Mouse (Mus musculus): ENCODE measurements around the gene Cfap97.
"Not testable (repeated sequence)": the region's sequence is repeated elsewhere in the genome, so short reads cannot be mapped to it uniquely, and the experiment has no call there.

Cfap97 gene

GRCm38 (mm10) chr8:46162953-46163869 lies 11.6 kb downstream of the Cfap97 start:
- DNase-seq: peak; percentile 97

DNA sequence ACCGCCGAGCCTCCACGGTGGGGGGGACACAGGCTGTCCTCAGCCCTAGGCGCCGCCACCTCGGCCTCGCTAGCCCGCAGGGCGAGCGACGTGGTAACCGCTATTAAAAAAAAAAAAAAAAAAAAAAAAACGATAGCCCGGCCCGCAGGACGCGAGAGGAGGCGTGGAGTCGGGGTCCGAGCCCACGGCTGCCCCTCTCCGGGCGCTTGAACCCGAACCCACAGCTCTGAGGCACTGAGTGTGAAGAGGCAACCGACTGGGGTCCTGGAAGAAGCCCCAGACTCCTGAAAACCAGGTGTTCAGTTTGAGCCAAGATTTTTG lies 12.3 kb downstream of the Cfap97 start:
- DNase-seq: no peak

GRCm38 (mm10) chr8:46173651-46174050 lies 22.1 kb downstream of the Cfap97 start:
- no peak for DNase-seq

GRCm38 (mm10) chr8:46180136-46180535 lies 28.6 kb downstream of the Cfap97 start:
- DNase-seq: no peak

DNA sequence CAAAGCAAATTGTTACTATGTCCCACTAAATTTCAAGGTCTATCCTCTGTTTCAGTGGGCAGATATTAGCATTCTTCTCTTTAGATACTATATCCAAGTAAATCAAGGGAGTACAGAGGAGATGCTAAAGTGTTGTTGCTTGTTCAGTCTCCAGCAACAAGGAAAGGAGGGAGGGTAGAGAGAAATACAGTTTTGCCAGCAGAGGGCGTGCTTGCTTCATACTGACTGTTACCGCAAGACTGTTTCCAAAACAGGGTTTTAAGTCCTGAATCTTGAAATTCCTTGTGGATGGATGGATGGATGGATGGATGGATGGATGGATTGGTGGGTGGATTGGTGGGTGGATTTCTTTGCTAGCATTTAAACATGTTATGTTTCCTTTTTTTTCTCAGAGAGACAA lies 33.8 kb downstream of the Cfap97 start:
- DNase-seq: peak; percentile 57

GRCm38 (mm10) chr8:46193100-46193499 lies 41.5 kb downstream of the Cfap97 start:
- DNase-seq: no peak

DNA sequence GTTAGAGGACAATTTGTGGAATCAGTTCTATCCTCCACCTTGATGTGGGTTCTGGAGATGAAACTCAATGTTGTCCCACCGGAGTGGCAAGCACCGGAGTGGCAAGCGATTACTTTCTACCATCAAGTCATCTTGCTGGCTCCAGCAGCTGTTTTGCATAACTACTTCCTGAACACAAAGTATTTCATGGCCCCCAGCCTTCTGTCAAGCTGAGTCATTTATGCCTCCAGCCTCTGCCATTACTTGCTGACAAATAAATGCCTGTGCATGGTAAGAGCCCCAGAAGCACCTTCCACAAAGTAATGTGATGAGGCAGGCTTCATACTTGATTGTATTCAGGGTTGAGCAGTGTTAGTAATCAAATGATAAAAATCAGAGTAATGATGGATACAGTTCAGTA lies 45.3 kb downstream of the Cfap97 start:
- DNase-seq: no peak

DNA sequence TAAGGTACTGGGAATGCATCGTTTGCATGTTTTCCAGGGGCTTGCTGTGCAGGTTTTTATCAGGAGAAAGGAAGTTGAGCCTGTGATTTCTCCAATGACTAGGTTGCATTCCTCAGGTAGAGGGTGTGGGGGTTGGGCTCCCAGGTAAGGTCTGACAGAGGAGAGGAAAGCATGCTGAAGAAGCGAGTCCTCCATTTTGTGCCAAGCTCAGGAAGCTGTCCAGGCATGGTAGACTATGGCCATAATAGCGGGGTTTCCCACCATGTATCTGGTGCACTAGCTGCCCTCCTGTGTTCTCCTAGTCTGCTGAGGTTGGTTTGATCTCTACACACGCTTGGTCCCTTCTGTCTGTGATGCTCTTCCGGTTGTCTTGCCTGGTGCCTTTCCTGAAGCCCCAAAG lies 46.1 kb downstream of the Cfap97 start:
- no peak for DNase-seq

DNA sequence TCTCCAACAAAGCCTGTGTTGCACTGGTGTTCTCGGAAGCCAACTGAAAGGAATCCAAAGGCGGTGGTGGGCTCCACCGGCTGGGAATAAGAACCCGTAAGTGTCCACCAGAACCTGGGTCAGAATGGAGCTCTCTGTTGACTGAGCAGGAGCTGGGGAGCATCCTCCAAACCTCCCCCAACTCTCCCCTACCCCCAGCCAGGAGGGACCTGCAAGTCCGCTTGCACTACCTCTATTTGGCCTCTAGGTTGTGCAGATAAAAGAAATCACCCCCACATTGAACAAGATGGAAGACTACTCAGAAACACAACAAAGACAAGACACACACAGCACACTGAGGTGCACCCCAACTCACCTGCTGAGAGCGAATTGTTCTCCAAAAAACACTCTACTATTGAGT lies 50.8 kb downstream of the Cfap97 start:
- no peak for DNase-seq

DNA sequence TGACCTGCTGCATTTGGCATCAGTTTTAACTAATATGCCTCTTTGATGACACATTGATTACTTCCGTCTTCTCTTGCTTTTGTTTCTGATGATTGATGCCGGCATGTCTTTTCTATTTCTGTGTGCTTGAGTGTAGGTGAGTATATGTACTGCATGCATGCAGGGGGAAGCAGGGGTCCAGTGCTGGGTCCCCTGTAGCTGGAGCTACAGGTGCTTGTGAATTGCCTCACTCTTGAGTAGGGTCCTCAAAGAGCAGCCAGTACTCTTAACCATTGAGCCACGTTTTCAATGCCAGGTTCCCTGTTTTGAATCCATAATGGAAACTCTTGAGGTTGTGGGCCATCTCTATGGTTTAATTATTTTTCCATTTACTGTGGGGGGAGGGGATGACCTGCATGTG lies 52.7 kb downstream of the Cfap97 start:
- no peak for DNase-seq

DNA sequence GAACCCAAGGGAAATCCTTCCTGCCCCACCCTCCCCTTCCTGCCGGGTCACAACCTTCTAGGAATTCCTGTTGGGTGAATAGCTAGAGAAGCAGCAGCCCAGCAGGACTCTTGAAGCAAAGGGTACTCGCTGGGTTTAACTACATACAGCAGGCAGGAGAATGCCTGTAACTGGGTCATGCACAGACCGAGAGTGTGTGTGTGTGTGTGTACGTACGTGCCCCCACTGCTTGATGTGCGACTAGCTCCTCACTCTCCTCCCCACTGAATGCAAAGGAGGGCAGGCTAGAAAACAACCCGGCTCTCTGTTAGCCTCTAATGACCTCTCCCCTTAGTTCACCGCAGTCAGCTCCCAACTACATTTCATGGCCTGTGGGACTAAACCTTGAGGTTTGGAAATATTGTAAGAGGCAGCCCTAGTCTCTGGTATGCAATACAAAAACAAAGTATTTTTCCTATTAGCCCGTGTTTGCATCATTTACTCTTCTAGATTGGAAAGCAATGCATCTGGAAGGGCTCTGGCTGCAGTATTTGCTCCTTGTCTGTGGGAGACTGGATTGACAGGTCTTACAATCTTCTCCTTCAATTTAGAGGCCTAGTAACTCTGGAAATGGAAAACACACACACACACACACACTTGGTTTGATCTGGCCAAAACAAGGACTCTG lies 53.5 kb downstream of the Cfap97 start:
- DNase-seq: no peak

DNA sequence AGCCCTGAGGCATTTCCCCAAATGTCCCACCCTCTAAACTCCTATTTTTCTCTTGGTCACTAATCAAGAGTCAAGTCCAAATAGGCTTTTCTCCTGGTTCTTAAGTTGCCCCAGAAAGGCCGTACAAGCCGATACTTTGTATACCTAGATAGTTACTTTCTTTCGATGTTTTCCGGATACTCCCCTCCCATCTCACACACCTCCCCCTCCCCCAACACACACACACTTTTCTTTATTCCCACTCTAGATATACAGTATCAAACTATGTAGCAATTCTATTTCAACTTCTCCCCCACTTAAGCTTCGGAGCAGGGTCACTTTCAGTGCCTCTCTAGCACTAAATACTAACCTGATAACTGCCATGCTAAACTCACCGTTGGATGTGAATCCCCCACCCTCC lies 54.5 kb downstream of the Cfap97 start:
- DNase-seq: no peak

- DNase-seq: peak; percentile 64
These were observed 56.8 kb downstream of the Cfap97 start for GRCm38 (mm10) chr8:46208354-46208753.

GRCm38 (mm10) chr8:46209057-46209456 lies 57.5 kb downstream of the Cfap97 start:
- DNase-seq: no peak

DNA sequence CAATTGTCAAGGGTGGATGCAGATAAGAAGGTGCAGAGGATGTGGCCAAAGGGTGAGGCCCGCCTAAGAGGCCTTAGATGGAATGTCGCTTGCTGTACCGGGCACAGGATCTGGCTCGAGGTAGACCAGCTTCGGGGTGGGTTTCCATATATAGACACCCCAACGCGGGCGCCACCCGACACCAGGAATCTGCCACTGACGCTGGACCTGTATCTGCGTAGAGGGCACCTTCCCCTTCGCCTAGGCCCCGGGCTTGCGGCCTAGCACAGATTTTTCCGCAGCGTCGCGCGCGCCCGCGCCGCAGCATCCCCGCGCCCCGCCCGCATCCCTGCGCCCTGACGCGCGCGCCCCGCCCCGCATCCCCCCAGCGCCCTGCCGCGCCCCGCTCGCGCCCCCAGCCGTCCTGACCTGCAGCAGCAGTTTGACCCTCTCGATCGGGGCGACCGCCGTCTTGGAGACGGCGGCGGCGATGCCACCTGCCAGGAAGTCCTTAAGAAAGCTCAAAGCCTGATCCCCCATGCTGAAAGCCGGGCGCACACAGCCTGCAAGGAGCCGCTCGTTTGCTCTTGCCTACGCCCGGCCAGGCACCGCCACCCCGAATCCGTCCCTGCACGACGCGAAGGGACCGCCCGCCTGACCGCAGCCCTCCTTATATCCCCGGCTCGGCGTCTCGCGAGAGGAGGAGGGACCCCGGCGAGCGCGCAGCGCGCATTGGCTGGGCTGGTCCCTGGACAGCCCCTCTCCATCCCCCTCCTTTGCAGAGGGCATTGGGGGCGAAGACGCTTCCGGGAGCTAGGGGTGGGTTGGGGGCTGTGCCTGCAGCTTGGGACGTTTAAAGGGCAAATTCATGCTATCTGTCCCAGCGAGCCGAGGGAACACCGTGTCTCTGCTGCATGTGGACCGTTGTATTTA lies 59.1 kb downstream of the Cfap97 start, which contains the start of gene Slc25a4:
Slc25a4 (minus strand) TSS at position 881 of the 912 bp plus-strand sequence.
- DNase-seq: peak; percentile 97

DNA sequence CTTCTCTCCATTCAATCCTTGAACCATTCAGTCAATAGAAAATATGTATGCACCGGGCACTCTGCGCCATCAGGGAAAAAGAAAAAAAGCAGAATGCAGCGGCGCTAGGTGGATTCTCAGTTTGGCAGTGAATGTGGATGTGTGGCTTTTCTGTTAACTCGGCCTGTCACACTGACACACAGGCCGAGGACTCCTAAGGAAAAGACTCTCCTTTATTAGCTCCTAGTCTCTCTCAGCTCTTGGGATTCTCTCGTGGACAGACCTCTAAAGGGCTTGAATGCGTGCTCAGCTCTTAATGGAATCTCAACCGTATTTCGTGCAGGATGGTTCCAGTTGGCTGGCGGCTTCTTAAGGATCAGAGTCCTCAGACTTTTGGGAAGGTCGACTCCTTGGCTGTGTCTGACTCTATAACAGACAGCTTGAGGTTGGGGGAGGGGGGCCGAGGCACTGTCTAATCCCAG lies 60.1 kb downstream of the Cfap97 start:
- DNase-seq: no peak

GRCm38 (mm10) chr8:46212194-46212593 lies 60.6 kb downstream of the Cfap97 start:
- DNase-seq: no peak

GRCm38 (mm10) chr8:46213971-46214480 lies 62.5 kb downstream of the Cfap97 start:
- DNase-seq: no peak

DNA sequence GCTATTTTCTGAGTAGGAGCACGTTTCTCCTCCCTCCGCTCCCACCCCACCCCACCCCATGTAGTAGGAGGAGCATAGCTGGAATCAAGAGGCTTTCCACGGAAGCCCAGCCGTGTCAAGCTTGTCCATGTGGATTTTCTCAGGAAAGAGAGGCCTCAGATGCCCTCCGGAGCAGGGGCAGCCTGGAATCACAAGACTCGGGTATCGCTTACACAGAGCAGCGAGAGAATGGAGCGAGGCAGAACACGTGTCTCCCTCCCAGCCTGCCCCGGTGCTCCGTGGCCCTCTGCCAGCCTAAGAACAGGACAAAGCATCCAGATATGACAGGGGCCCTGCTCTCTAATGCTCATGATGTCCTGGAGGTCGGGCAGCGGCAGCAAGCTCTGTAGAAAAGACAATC lies 65.3 kb downstream of the Cfap97 start:
- peak; percentile 58 for DNase-seq

- DNase-seq: no peak
These were observed 69.0 kb downstream of the Cfap97 start for GRCm38 (mm10) chr8:46220566-46220965.

DNA sequence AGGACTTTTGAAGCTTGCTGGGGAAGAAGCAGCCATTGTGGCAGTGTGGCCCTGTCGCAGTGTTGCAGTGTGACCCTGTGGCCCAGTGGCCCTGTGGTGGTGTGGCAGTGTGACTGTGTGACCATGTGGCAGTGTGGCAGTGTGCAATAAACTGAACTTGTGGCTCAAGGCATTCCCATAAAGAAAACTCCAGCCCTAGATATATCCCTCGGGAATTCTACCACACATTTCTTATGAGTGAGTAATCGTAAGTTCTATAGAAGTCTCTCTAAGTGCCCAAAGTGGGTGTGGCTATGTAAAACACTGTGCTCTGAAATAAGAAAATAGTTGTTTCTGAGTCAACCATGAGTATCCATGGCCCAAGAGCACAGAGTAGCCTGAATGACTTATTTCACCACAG lies 73.9 kb downstream of the Cfap97 start:
- DNase-seq: no peak

GRCm38 (mm10) chr8:46226622-46227021 lies 75.1 kb downstream of the Cfap97 start:
- DNase-seq: no peak

DNA sequence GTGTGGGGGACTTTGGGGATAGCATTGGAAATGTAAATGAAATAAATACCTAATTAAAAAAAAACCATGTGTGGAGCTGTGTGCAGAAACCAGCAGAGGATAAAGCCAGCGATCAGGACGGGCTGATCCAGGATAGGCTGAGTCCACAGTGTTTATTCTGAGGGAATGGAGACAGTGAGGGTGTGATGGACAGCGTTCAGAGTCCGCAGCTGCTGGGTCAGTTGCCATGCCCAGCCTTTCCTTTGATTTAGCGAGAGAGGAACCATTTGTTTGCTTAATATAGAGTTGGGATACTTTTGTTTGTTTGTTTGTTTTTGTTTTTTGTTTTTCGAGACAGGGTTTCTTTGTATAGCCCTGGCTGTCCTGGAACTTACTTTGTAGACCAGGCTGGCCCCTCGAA lies 80.4 kb downstream of the Cfap97 start:
- DNase-seq: not testable (repeated sequence)
